Mouse (Mus musculus) cerebellum, adult (tissue): ENCODE results near the gene Ipo7.
"Not testable (repeated sequence)": the region's sequence is repeated elsewhere in the genome, so short reads cannot be mapped to it uniquely, and the experiment has no call there.

ENCODE experiments used
- ATAC-seq: cut with Nextera tagmentation; 2 replicates; pipeline ENCODE4 v1.9.2; 2017; ENCODE audit warnings: mild to moderate bottlenecking, moderate library complexity, mixed read lengths; ENCODE audit not compliant: insufficient number of reproducible peaks, low FRiP score, low TSS enrichment

The Ipo7 gene

GRCm38 (mm10) chr7:110018631-110019482 is 783 bp downstream of the Ipo7 start:
- ATAC-seq = peak; percentile 49

GRCm38 (mm10) chr7:110023553-110023952 is 5.5 kb downstream of the Ipo7 start:
- no peak for ATAC-seq

- ATAC-seq = no peak
These were observed 8.5 kb downstream of the Ipo7 start for GRCm38 (mm10) chr7:110026594-110026993.

- no peak for ATAC-seq
These were observed 10.8 kb downstream of the Ipo7 start for GRCm38 (mm10) chr7:110028826-110029225.

GRCm38 (mm10) chr7:110030342-110030741 is 12.3 kb downstream of the Ipo7 start:
- no peak for ATAC-seq

GRCm38 (mm10) chr7:110057723-110058122 is 39.6 kb downstream of the Ipo7 start:
- ATAC-seq = not testable (repeated sequence)

GRCm38 (mm10) chr7:110059092-110059785 is 41.2 kb downstream of the Ipo7 start:
- no peak for ATAC-seq

- ATAC-seq = no peak
These were observed 42.1 kb downstream of the Ipo7 start for GRCm38 (mm10) chr7:110060106-110060668.

GRCm38 (mm10) chr7:110060669-110061198 is 42.7 kb downstream of the Ipo7 start:
- ATAC-seq = peak; percentile 33

- peak; percentile 98 for ATAC-seq
These were observed 43.2 kb downstream of the Ipo7 start, which contains the start of gene Zfp143 for GRCm38 (mm10) chr7:110061199-110061751. Gene Zfp143, plus strand, starts transcription at chr7:110061217.

- peak; percentile 56 for ATAC-seq
These were observed 43.7 kb downstream of the Ipo7 start for GRCm38 (mm10) chr7:110061752-110062273.

GRCm38 (mm10) chr7:110063731-110064130 is 45.7 kb downstream of the Ipo7 start:
- ATAC-seq = no peak

GRCm38 (mm10) chr7:110069070-110069469 is 51.0 kb downstream of the Ipo7 start:
- no peak for ATAC-seq

GRCm38 (mm10) chr7:110078168-110078567 is 60.1 kb downstream of the Ipo7 start:
- no peak for ATAC-seq

- no peak for ATAC-seq
These were observed 65.5 kb downstream of the Ipo7 start for GRCm38 (mm10) chr7:110083386-110084165.

- no peak for ATAC-seq
These were observed 67.1 kb downstream of the Ipo7 start for GRCm38 (mm10) chr7:110085217-110085616.

- ATAC-seq = no peak
These were observed 69.8 kb downstream of the Ipo7 start for GRCm38 (mm10) chr7:110087914-110088313.

- ATAC-seq = no peak; the same call in 1 of the 2 replicates
These were observed 73.6 kb downstream of the Ipo7 start for GRCm38 (mm10) chr7:110091670-110092069.

- ATAC-seq = no peak
These were observed 78.3 kb downstream of the Ipo7 start for GRCm38 (mm10) chr7:110096332-110096731.
